Mouse (Mus musculus): ENCODE data around the gene Slc35d1. TPM values are rescaled to one million over a fixed set of nuclear protein-coding genes. Genes with fewer than 3 reads are reported as not detected.

Gene Slc35d1
- polyA plus RNA-seq (2016; fragmentation: Nextera tagmentation; extraction: Ambion mirVana), result 7.0 and 7.8 TPM in 2 replicates

DNA sequence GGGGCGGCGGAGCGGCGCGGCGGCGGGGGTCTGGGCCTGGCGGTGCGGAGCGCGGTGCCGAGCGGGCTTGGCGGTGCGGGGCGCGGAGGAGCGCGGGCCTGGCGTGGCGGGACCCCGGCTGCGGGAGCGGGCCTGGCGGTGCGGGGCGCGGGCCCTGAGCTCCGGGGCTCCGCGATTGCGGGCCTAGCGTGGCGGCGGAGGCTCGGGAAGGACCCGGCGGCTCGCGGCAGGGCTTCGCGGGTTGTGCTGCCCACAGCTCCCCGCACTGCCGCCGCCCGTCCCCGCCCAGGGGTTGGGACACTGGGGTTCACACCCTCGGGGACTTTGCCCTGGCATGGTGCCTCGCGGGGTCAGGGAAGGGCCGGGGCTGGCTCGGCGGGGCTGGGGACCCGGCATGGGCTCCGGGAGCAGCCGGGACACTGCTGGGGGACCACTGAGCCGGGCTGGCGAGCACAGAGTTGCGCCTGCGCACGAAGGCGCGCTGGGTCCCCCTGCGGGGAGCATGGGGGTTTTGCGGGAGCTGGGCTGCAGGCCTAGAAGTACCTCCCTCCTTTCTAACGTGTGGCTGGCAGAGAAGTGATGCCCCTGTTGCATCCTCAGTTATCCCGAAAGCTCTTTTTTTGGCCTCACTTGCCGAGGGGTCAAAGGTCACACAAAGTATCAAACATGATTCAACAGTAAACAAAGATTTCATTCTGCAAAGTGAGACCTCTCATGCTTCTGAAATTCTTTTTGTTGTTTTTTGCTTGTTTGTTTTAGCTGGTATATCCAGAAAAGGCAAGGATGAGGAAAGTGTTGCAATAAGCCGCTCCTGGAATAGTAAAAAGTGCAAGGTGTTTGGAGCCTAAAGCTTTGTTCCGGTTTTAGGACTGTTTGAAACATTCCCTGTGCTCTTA lies at the start of gene Slc35d1:
Slc35d1 (minus strand) TSS at position 240 of the 896 bp plus-strand sequence.
- peaks cover 17% of the 10 kb centered on the region for H3K4me1 ChIP-seq
- WGBS, result 2% methylated on average over 67 of the region's 70 CpGs
- peak within 1 kb of the TSS; percentile 87 for H3K4me3 ChIP-seq
- ATAC-seq (ENCODE audit: low FRiP score, low read depth), result peak; percentile 96
- H3K27me3 ChIP-seq, result no peaks in the 10 kb centered on the region
- peak within 1 kb of the TSS; percentile 95 for H3K9ac ChIP-seq (replicated peaks)
- H3K27ac ChIP-seq (replicated peaks), result peak within 1 kb of the TSS; percentile 99
- H3K9me3 ChIP-seq, result no peaks in the 10 kb centered on the region
- H3K4me2 ChIP-seq (replicated peaks), result peak within 1 kb of the TSS; percentile 68
- no peaks in the 10 kb centered on the region for H3K36me3 ChIP-seq

DNA sequence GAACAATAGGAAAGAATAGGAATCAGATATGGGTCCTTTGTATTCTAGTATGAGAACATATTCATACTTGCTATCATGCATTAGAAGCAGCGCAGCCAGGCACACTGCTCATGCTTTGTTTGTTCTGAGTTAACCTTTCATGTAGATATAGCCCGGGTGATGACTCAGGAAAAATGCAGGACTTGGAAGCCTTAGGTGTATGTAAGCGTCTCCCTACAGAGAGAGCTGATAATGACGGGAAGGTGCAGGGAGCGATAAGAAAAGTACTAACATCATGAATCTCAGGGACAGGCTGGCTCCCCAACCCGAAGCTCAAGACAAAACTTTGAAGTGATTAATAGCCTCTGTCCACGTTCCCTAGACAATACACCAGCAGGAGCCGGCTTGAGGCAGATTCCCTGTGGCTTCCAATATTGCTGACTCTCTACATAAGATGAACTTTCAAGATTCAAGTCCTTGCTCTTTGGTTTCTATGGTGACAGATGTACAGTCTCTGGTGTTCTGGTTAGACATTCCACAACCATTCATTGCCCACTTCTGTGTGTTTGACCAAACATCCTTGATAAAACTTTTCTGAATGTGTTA lies 48.9 kb upstream of the Slc35d1 start:
- ATAC-seq (ENCODE audit: low FRiP score, low read depth), result no peak
- Histone ChIP-seq H3K27ac (replicated peaks) (no peak overlapping the region), H3K9me3 (no peaks in the 10 kb centered on the region)

DNA sequence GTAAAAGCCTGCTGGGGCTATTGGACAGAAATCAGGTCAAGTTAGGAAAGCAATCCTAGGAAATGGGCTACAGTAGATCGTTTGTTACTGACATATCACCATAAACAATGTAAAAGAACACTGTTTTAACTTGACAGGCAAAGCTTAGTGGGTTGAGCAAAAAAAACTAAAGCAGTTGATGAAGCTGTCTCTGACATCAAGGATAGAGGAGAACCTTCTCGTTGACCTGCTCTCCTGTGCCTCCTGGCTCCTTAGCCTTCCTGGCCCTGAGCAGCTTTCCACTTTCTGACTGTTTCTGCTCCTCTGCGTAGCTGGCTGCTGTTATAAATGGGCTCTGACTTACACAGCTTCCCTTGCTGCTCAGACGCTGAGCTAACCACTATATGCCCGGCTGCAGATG lies 48.4 kb upstream of the Slc35d1 start:
- H3K4me2 ChIP-seq (replicated peaks), result no peak overlapping the region
- no peak overlapping the region for H3K9ac ChIP-seq (replicated peaks)
- no peak for ATAC-seq (ENCODE audit: low FRiP score, low read depth)
- H3K27ac ChIP-seq (replicated peaks), result no peak overlapping the region
- H3K36me3 ChIP-seq, result no peaks in the 10 kb centered on the region
- no peaks in the 10 kb centered on the region for H3K27me3 ChIP-seq
- WGBS, result 69% methylated on average over 5 of the region's 5 CpGs
- no peaks in the 10 kb centered on the region for H3K9me3 ChIP-seq
- no peak overlapping the region for H3K4me3 ChIP-seq
- H3K4me1 ChIP-seq, result 0 out of 2 replicates have a peak, but pooled peaks cover 4% of the 10 kb centered on the region

More for the DNA sequence above, 48.9 kb upstream of the Slc35d1 start:
- WGBS, result 37% methylated on average over 8 of the region's 8 CpGs
- Histone ChIP-seq H3K4me1 (0 out of 2 replicates have a peak, but pooled peaks cover 4% of the 10 kb centered on the region), H3K36me3 (no peaks in the 10 kb centered on the region), H3K9ac (replicated peaks) (no peak overlapping the region), H3K4me3 (no peak overlapping the region), H3K4me2 (replicated peaks) (no peak overlapping the region), H3K27me3 (no peaks in the 10 kb centered on the region)

- H3K4me3 ChIP-seq, result no peak overlapping the region
- H3K4me2 ChIP-seq (replicated peaks), result no peak overlapping the region
- WGBS, result 89% methylated on average over 3 of the region's 3 CpGs
- H3K4me1 ChIP-seq, result 0 out of 2 replicates have a peak, but pooled peaks cover under 1% of the 10 kb centered on the region
- H3K9me3 ChIP-seq, result no peaks in the 10 kb centered on the region
- H3K27me3 ChIP-seq, result no peaks in the 10 kb centered on the region
- H3K9ac ChIP-seq (replicated peaks), result no peak overlapping the region
- H3K27ac ChIP-seq (replicated peaks), result no peak overlapping the region
- H3K36me3 ChIP-seq, result no peaks in the 10 kb centered on the region
- ATAC-seq (ENCODE audit: low FRiP score, low read depth), result no peak
Observed at GRCm38 (mm10) chr4:103258817-103259216, 43.9 kb upstream of the Slc35d1 start.

DNA sequence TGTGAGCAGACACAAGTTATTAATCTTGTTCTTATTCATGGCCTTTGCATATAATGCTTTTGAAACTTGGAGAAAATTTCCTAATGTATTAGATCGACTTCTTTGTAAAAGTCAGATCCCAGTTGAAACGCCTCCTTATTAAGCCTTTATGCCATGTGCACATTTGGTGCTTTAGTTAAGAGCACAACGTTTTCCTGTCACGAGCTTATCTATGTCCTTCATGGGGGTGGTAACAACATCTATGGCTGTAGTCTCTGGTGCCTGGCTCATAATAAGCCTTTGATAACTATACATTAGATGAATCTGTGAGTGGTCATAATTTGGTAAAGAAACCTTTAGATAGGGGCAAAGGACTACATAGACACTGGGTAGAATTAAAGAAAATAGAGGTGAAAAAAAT lies 38.9 kb upstream of the Slc35d1 start:
- no peak overlapping the region for H3K27ac ChIP-seq (replicated peaks)
- H3K9ac ChIP-seq (replicated peaks), result no peak overlapping the region
- H3K36me3 ChIP-seq, result no peaks in the 10 kb centered on the region
- H3K4me1 ChIP-seq, result no peaks in the 10 kb centered on the region
- no peaks in the 10 kb centered on the region for H3K27me3 ChIP-seq
- no peak overlapping the region for H3K4me2 ChIP-seq (replicated peaks)
- H3K9me3 ChIP-seq, result no peaks in the 10 kb centered on the region
- no peak for ATAC-seq (ENCODE audit: low FRiP score, low read depth)
- WGBS, result 86% methylated on average over 4 of the region's 4 CpGs
- no peak overlapping the region for H3K4me3 ChIP-seq

GRCm38 (mm10) chr4:103249436-103250085 lies 34.6 kb upstream of the Slc35d1 start:
- Histone ChIP-seq H3K9me3 (no peaks in the 10 kb centered on the region), H3K4me3 (no peak overlapping the region), H3K36me3 (no peaks in the 10 kb centered on the region), H3K9ac (replicated peaks) (no peak overlapping the region), H3K27ac (replicated peaks) (no peak overlapping the region), H3K4me2 (replicated peaks) (no peak overlapping the region), H3K4me1 (no peaks in the 10 kb centered on the region), H3K27me3 (no peaks in the 10 kb centered on the region)
- no peak for ATAC-seq (ENCODE audit: low FRiP score, low read depth)
- 73% methylated on average over 6 of the region's 6 CpGs for WGBS

- Histone ChIP-seq H3K27ac (replicated peaks) (no peak overlapping the region), H3K9me3 (no peaks in the 10 kb centered on the region), H3K4me1 (no peaks in the 10 kb centered on the region), H3K9ac (replicated peaks) (no peak overlapping the region), H3K4me2 (replicated peaks) (no peak overlapping the region), H3K36me3 (no peaks in the 10 kb centered on the region), H3K4me3 (no peak overlapping the region), H3K27me3 (no peaks in the 10 kb centered on the region)
- WGBS, result 86% methylated on average over 2 of the region's 2 CpGs
- no peak for ATAC-seq (ENCODE audit: low FRiP score, low read depth)
Observed at GRCm38 (mm10) chr4:103247813-103248212, 32.8 kb upstream of the Slc35d1 start.

- 84% methylated on average over 3 of the region's 3 CpGs for WGBS
- Histone ChIP-seq H3K9me3 (no peaks in the 10 kb centered on the region), H3K27me3 (no peaks in the 10 kb centered on the region), H3K36me3 (no peaks in the 10 kb centered on the region), H3K9ac (replicated peaks) (no peak overlapping the region), H3K4me3 (no peak overlapping the region), H3K27ac (replicated peaks) (no peak overlapping the region), H3K4me2 (replicated peaks) (no peak overlapping the region), H3K4me1 (no peaks in the 10 kb centered on the region)
- ATAC-seq (ENCODE audit: low FRiP score, low read depth), result no peak
Observed at GRCm38 (mm10) chr4:103247249-103247648, 32.3 kb upstream of the Slc35d1 start.

DNA sequence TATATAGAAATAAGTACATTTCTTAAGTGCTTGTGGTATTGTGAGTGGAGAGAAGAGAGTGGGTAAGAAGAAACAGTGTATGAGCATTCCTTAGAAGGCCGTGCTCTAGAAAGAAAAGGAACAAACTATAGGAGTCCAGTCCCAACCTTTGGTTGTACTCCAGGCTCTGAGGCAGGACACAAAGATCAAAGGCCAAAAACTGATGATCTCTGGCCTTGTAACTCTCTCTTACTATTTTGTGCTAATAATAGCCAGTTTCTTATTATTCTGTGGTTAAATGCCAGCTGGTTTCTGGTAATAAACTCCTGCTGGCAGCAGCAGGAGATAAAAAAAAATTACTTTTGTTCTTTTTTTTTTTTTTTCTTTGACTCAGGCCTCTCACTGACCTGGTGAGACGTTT lies 17.2 kb upstream of the Slc35d1 start:
- ATAC-seq (ENCODE audit: low FRiP score, low read depth), result no peak
- Histone ChIP-seq H3K4me3 (no peak overlapping the region), H3K4me1 (no peaks in the 10 kb centered on the region), H3K9me3 (no peaks in the 10 kb centered on the region), H3K9ac (replicated peaks) (no peak overlapping the region), H3K27ac (replicated peaks) (no peak overlapping the region), H3K4me2 (replicated peaks) (no peak overlapping the region), H3K27me3 (no peaks in the 10 kb centered on the region), H3K36me3 (no peaks in the 10 kb centered on the region)
- 41% methylated on average over 2 of the region's 2 CpGs for whole genome bisulfite sequencing

- Histone ChIP-seq H3K36me3 (no peaks in the 10 kb centered on the region), H3K4me1 (peaks cover 2% of the 10 kb centered on the region; the same call in 1 of the 2 replicates), H3K9me3 (no peaks in the 10 kb centered on the region), H3K27ac (replicated peaks) (no peak overlapping the region), H3K4me3 (no peak overlapping the region), H3K4me2 (replicated peaks) (no peak overlapping the region), H3K27me3 (no peaks in the 10 kb centered on the region), H3K9ac (replicated peaks) (no peak overlapping the region)
- ATAC-seq (ENCODE audit: low FRiP score, low read depth), result no peak
- 44% methylated on average over 9 of the region's 9 CpGs for WGBS
Observed at GRCm38 (mm10) chr4:103222854-103223253, 7.9 kb upstream of the Slc35d1 start.

- Histone ChIP-seq H3K27me3 (no peaks in the 10 kb centered on the region), H3K36me3 (no peaks in the 10 kb centered on the region), H3K4me3 (no peak overlapping the region), H3K9ac (replicated peaks) (no peak overlapping the region), H3K9me3 (no peaks in the 10 kb centered on the region), H3K4me2 (replicated peaks) (no peak overlapping the region), H3K27ac (replicated peaks) (no peak overlapping the region), H3K4me1 (peaks cover 2% of the 10 kb centered on the region; the same call in 1 of the 2 replicates)
- ATAC-seq (ENCODE audit: low FRiP score, low read depth), result no peak
- WGBS, result 86% methylated on average over 6 of the region's 6 CpGs
Observed at GRCm38 (mm10) chr4:103221789-103222188, 6.8 kb upstream of the Slc35d1 start.

GRCm38 (mm10) chr4:103219011-103219410 lies 4.0 kb upstream of the Slc35d1 start:
- WGBS, result 74% methylated on average over 5 of the region's 5 CpGs
- no peak for ATAC-seq (ENCODE audit: low FRiP score, low read depth)
- H3K4me1 ChIP-seq, result peaks cover 8% of the 10 kb centered on the region
- H3K27ac ChIP-seq (replicated peaks), result no peak overlapping the region
- no peaks in the 10 kb centered on the region for H3K27me3 ChIP-seq
- H3K4me3 ChIP-seq, result no peak overlapping the region
- no peaks in the 10 kb centered on the region for H3K9me3 ChIP-seq
- H3K9ac ChIP-seq (replicated peaks), result no peak overlapping the region
- H3K4me2 ChIP-seq (replicated peaks), result no peak overlapping the region
- H3K36me3 ChIP-seq, result no peaks in the 10 kb centered on the region

All from midbrain, embryonic 12.5 days (tissue).